Mouse (Mus musculus) MEL (cell line): ENCODE measurements around the gene Enpp6.

Experiments used
- CTCF ChIP-seq, 3 experiments: IDR thresholded peaks in 2 of 3; conservative IDR thresholded peaks in 1 of 3; 2 replicates each; pipeline ENCODE4 v1.5.1; 2011 to 2012; ENCODE audit warnings: low read length in 3 of 3, low read depth in 2 of 3, mild to moderate bottlenecking in 2 of 3, improper control_type of control experiment in 1 of 3, inconsistent platforms in 1 of 3, mixed read lengths in 1 of 3, moderate library complexity in 1 of 3; ENCODE audit not compliant: control insufficient read depth in 1 of 3, insufficient read depth in 1 of 3, poor library complexity in 1 of 3, severe bottlenecking in 1 of 3
- POLR2A ChIP-seq, 2 experiments: IDR thresholded peaks; 2 replicates each; pipeline ENCODE4 v1.6.1; 2011 to 2012; ENCODE audit warnings: low read length in 2 of 2, mild to moderate bottlenecking in 2 of 2, control low read depth in 1 of 2, improper control_type of control experiment in 1 of 2, low read depth in 1 of 2, moderate library complexity in 1 of 2; ENCODE audit not compliant: control insufficient read depth in 1 of 2, insufficient read depth in 1 of 2, poor library complexity in 1 of 2
- RAD21 ChIP-seq: IDR thresholded peaks from 2 replicates; pipeline ENCODE4 v1.6.1; 2011; ENCODE audit warnings: mild to moderate bottlenecking, low read depth, low read length, improper control_type of control experiment
- ZKSCAN1 ChIP-seq: IDR thresholded peaks from 2 replicates; pipeline ENCODE4 v1.6.1; 2012; ENCODE audit warnings: low read depth, mild to moderate bottlenecking, inconsistent platforms, low read length, improper control_type of control experiment, moderate library complexity

GRCm38 (mm10) chr8:47026841-47027490 is 40.3 kb downstream of the Enpp6 start:
- TF ChIP-seq RAD21 (no peak), CTCF (IDR thresholded peaks at IDR 0.05 in 2 of 3, conservative IDR thresholded peaks at IDR 0.05 in 1 of 3; ENCODE audit: control insufficient read depth in 1 of 3, insufficient read depth in 1 of 3, low read depth in 2 of 3, low read length in 3 of 3, poor library complexity in 1 of 3, severe bottlenecking in 1 of 3) (no peak), POLR2A (IDR thresholded peaks at IDR 0.05; ENCODE audit: control insufficient read depth in 1 of 2, insufficient read depth in 1 of 2, low read depth in 1 of 2, low read length in 2 of 2, poor library complexity in 1 of 2) (no peak), ZKSCAN1 (no peak)
